In genomic region chr8:69543984-69544383, GRCm38 (mm10) we compare ENCODE assay signal across 22 mouse cellular contexts. TPM values are rescaled to one million over a fixed set of nuclear protein-coding genes. Genes with fewer than 3 reads are reported as not detected.
DNase-seq lines count a peak whose midpoint lies in the region; ATAC-seq and TF ChIP-seq lines count a peak whose summit lies in the region.
"Not testable (repeated sequence)": the region's sequence is repeated elsewhere in the genome, so short reads cannot be mapped to it uniquely, and the experiment has no call there.
"Had no signal": no experiment of that assay in that cellular context is flagged by ENCODE, and none has a peak within 500 bp of the region (broad histone marks: within the 10 kb centered on the region; RNA-seq: fewer than 3 reads in every experiment).

No protein-coding gene starts in this region.

- DNase-seq in kidney, postnatal 0 days (ENCODE audit: low spot score); lung, embryonic 14.5 days: not testable (repeated sequence)

- TF ChIP-seq CTCF in kidney, postnatal 0 days (IDR thresholded peaks at IDR 0.05; ENCODE audit: low read depth); lung, embryonic 14.5 days (IDR thresholded peaks at IDR 0.05; ENCODE audit: low read depth): not testable (repeated sequence)

- not testable (repeated sequence) for H3K9me3 ChIP-seq in embryonic facial prominence, embryonic 13.5 days; forebrain, embryonic 16.5 days (ENCODE audit: control insufficient read depth, low read length); hindbrain, embryonic 13.5 days; kidney, postnatal 0 days (replicated peaks; ENCODE audit: low read length); lung, embryonic 14.5 days (ENCODE audit: low read depth, low read length); midbrain, embryonic 13.5 days; neural tube, embryonic 12.5 days

- not testable (repeated sequence) for H3K4me3 ChIP-seq in embryonic facial prominence, embryonic 13.5 days; forebrain, embryonic 16.5 days (replicated peaks; ENCODE audit: low read length); hindbrain, embryonic 13.5 days; kidney, postnatal 0 days (replicated peaks; ENCODE audit: low read depth, low read length); lung, embryonic 14.5 days (ENCODE audit: low read depth, low read length); midbrain, embryonic 13.5 days (replicated peaks); neural tube, embryonic 12.5 days

- H3K27me3 ChIP-seq in embryonic facial prominence, embryonic 13.5 days; forebrain, embryonic 16.5 days (replicated peaks; ENCODE audit: control insufficient read depth, insufficient read depth, low read length); hindbrain, embryonic 13.5 days; kidney, postnatal 0 days (ENCODE audit: insufficient read depth, low read length); lung, embryonic 14.5 days (ENCODE audit: insufficient read depth, low read length); midbrain, embryonic 13.5 days; neural tube, embryonic 12.5 days (replicated peaks): not testable (repeated sequence)

- not testable (repeated sequence) for H3K27ac ChIP-seq in embryonic facial prominence, embryonic 13.5 days; forebrain, embryonic 16.5 days (ENCODE audit: low read length); hindbrain, embryonic 13.5 days; kidney, postnatal 0 days; lung, embryonic 14.5 days (ENCODE audit: low read depth); midbrain, embryonic 13.5 days; neural tube, embryonic 12.5 days

- not testable (repeated sequence) for H3K4me1 ChIP-seq in embryonic facial prominence, embryonic 13.5 days; forebrain, embryonic 16.5 days (replicated peaks; ENCODE audit: control insufficient read depth, insufficient read depth, low read length); hindbrain, embryonic 13.5 days (replicated peaks); kidney, postnatal 0 days (replicated peaks; ENCODE audit: insufficient read depth, low read length); lung, embryonic 14.5 days (ENCODE audit: insufficient read depth); midbrain, embryonic 13.5 days (replicated peaks); neural tube, embryonic 12.5 days

- not testable (repeated sequence) for H3K9ac ChIP-seq in embryonic facial prominence, embryonic 13.5 days; forebrain, embryonic 16.5 days (replicated peaks; ENCODE audit: low read depth, low read length); hindbrain, embryonic 13.5 days; kidney, postnatal 0 days (ENCODE audit: low read depth, low read length); lung, embryonic 14.5 days; midbrain, embryonic 13.5 days (replicated peaks); neural tube, embryonic 12.5 days

- H3K36me3 ChIP-seq in embryonic facial prominence, embryonic 13.5 days; forebrain, embryonic 16.5 days (ENCODE audit: control insufficient read depth, insufficient read depth); hindbrain, embryonic 13.5 days; kidney, postnatal 0 days (ENCODE audit: insufficient read depth, low read length); lung, embryonic 14.5 days (ENCODE audit: insufficient read depth); midbrain, embryonic 13.5 days; neural tube, embryonic 12.5 days: not testable (repeated sequence)

- 94% methylated on average over 6 of the region's 6 CpGs for WGBS in embryonic facial prominence, embryonic 13.5 days
- WGBS in forebrain, embryonic 16.5 days = 95% methylated on average over 5 of the region's 6 CpGs
- WGBS in hindbrain, embryonic 13.5 days = 93% methylated on average over 6 of the region's 6 CpGs
- 90% methylated on average over 4 of the region's 6 CpGs for WGBS in kidney, postnatal 0 days
- 91% methylated on average over 6 of the region's 6 CpGs for WGBS in lung, embryonic 14.5 days
- 91% methylated on average over 6 of the region's 6 CpGs for whole genome bisulfite sequencing in midbrain, embryonic 13.5 days
- WGBS in neural tube, embryonic 12.5 days = 95% methylated on average over 6 of the region's 6 CpGs

- not testable (repeated sequence) for H3K4me2 ChIP-seq in embryonic facial prominence, embryonic 13.5 days; forebrain, embryonic 16.5 days (ENCODE audit: low read length); hindbrain, embryonic 13.5 days; kidney, postnatal 0 days (ENCODE audit: low read length); lung, embryonic 14.5 days; midbrain, embryonic 13.5 days (replicated peaks); neural tube, embryonic 12.5 days (replicated peaks)

- ATAC-seq in embryonic facial prominence, embryonic 13.5 days (ENCODE audit: insufficient number of reproducible peaks, insufficient read depth, low FRiP score, low TSS enrichment, low read depth) = 0 out of 2 replicates have a peak, but pooled peaks have one; percentile 37
- ATAC-seq in forebrain, embryonic 16.5 days = peak; percentile 31; the same call in 1 of the 2 replicates
- peak; percentile 65; the same call in 1 of the 2 replicates for ATAC-seq in hindbrain, embryonic 13.5 days (ENCODE audit: low FRiP score)
- peak; percentile 52; the same call in 1 of the 2 replicates for ATAC-seq in kidney, postnatal 0 days (replicated peaks; ENCODE audit: low FRiP score, low read depth)
- peak; percentile 52; the same call in 1 of the 2 replicates for ATAC-seq in lung, embryonic 14.5 days (ENCODE audit: insufficient read depth)
- ATAC-seq in midbrain, embryonic 13.5 days = peak; percentile 56; the same call in 1 of the 2 replicates
- ATAC-seq in neural tube, embryonic 12.5 days (ENCODE audit: low FRiP score, low read depth) = peak; percentile 65; the same call in 1 of the 2 replicates

RNA-seq across cellular contexts. Expression of gene Gm7697, which starts 21.2 kb away (rescaled TPM):
- polyA plus RNA-seq in embryonic facial prominence, embryonic 13.5 days (2015; fragmentation: Nextera tagmentation; extraction: Ambion mirVana) = not detected in 2 replicates
- not detected in 2 replicates for polyA plus RNA-seq in forebrain, embryonic 16.5 days (2015; fragmentation: Nextera tagmentation; extraction: Ambion mirVana)
- not detected in 2 replicates for polyA plus RNA-seq in hindbrain, embryonic 13.5 days (2015; fragmentation: Nextera tagmentation; extraction: Ambion mirVana)
- not detected in 2 replicates for polyA plus RNA-seq in kidney, postnatal 0 days (2015; fragmentation: Nextera tagmentation; extraction: Ambion mirVana)
- polyA plus RNA-seq in lung, embryonic 14.5 days (2014; fragmentation: Nextera tagmentation; extraction: Ambion mirVana) = not detected in 2 replicates
- not detected in 2 replicates for polyA plus RNA-seq in midbrain, embryonic 13.5 days (2015; fragmentation: Nextera tagmentation; extraction: Ambion mirVana)
- polyA plus RNA-seq in neural tube, embryonic 12.5 days (2016; fragmentation: Nextera tagmentation; extraction: Ambion mirVana) = not detected in 2 replicates
- polyA plus RNA-seq: embryonic facial prominence, embryonic 10.5 days; forebrain, embryonic 10.5 days; frontal cortex, adult 2 months; heart, embryonic 10.5 days; heart, postnatal 0 days; hindbrain, postnatal 0 days; intestine, embryonic 15.5 days; limb, embryonic 13.5 days; liver, embryonic 13.5 days; midbrain, embryonic 10.5 days; neural tube, embryonic 15.5 days; Patski; small intestine, adult 2 months; stomach, embryonic 14.5 days; thymus, postnatal 0 days had no signal
